Mouse (Mus musculus) brain, adult 2 months (tissue): ENCODE results near the gene Olfr566.

Experiments
- DNase-seq: peaks from one replicate; pipeline ENCODE4 v3.0.0; 2011; ENCODE audit warnings: low read depth, low spot score

The Olfr566 gene

GRCm38 (mm10) chr7:102858665-102859064 is at the start of gene Olfr566:
Gene Olfr566, minus strand, starts transcription at chr7:102858765.
- no peak for DNase-seq

DNA sequence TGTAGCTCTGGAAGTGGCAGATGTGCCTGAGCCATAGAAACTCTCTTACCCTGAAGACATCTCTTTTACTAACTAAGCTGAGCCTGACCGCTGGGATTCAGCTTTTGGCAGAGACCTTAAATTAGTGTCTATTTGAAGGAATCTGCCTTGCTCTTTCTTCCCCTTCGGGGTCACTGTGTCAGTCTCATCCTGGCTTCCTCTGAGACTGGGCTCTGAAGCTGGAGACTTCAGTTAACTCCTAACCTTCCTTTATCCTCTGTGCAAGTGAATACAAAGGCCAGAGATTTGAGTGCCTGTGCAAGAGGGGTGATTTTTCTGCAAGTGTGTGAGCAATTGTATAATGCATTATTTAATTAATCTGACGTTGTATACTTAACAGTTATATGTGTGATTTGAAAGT is 32.2 kb upstream of the Olfr566 start, which contains the start of gene Olfr569:
Gene Olfr569 (minus strand): TSS at position 101 of the 400 bp plus-strand sequence.
- no peak for DNase-seq

DNA sequence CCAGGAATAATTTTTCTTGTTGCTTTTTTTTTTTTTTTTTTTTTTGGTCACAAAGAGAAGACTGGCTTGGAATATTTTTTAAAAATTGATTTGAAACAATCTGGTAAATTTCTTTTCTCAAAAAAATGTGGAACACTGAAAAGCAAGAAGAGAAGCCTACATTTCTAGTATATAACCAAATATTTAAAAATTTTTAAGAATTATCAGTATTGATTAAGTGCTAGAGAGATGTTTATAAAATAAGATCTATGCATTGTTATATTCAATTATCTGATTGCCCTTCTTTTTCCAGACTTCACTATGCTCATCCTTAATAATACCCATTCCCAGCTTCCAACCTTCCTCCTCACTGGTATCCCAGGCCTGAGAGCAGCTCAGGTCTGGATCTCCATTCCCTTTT is 18.3 kb upstream of the Olfr566 start, which contains the start of gene Olfr568:
Gene Olfr568 (plus strand): TSS at position 301 of the 400 bp plus-strand sequence.
- DNase-seq: no peak

DNA sequence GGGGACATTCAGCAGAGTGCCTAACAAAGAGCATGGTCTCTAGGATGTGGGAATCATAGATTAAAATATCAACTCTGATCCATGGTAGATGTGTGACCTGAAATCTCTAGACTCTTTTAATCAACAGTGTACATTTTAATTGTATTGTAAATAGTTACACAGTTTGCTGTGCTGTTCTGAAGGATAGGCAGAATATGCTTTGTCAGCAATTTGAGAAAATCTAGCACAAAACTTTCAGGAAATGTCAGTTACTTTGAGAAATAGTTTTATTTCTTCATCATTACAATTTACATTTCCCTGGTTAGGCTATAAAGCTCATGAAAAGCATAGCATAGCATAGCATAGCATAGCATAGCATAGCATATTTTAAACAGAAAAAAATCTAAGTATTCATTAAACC is 2.8 kb downstream of the Olfr566 start:
- no peak for DNase-seq
